Mouse (Mus musculus): ENCODE results near the gene Irf8.

Irf8 gene

GRCm38 (mm10) chr8:120738771-120739170 is 2.6 kb downstream of the Irf8 start:
- H3K4me1 ChIP-seq (replicated peaks; ENCODE audit: low read depth, low read length), result peaks cover 28% of the 10 kb centered on the region
- H3K4me3 ChIP-seq (replicated peaks; ENCODE audit: low read length), result no peak overlapping the region
- H3K36me3 ChIP-seq (ENCODE audit: insufficient read depth, low read length), result no peaks in the 10 kb centered on the region
- TF ChIP-seq NANOG (IDR thresholded peaks at IDR 0.05; ENCODE audit: borderline replicate concordance, low read length), result no peak
- no peak for TF ChIP-seq CTCF (conservative IDR thresholded peaks at IDR 0.05; ENCODE audit: low read length)
- no peak for TF ChIP-seq POU5F1 (IDR thresholded peaks at IDR 0.05; ENCODE audit: borderline replicate concordance, low read length)
- no peaks in the 10 kb centered on the region for H3K9me3 ChIP-seq (ENCODE audit: low read length)
- peaks cover 94% of the 10 kb centered on the region for H3K27me3 ChIP-seq (ENCODE audit: insufficient read depth, low read length)

- Histone ChIP-seq H3K9me3 (ENCODE audit: low read length) (no peaks in the 10 kb centered on the region), H3K4me3 (replicated peaks; ENCODE audit: low read length) (no peak overlapping the region), H3K36me3 (ENCODE audit: insufficient read depth, low read length) (no peaks in the 10 kb centered on the region), H3K4me1 (replicated peaks; ENCODE audit: low read depth, low read length) (peaks cover 35% of the 10 kb centered on the region), H3K27me3 (ENCODE audit: insufficient read depth, low read length) (peaks cover 93% of the 10 kb centered on the region)
- TF ChIP-seq POU5F1 (IDR thresholded peaks at IDR 0.05; ENCODE audit: borderline replicate concordance, low read length), result no peak
- no peak for TF ChIP-seq CTCF (conservative IDR thresholded peaks at IDR 0.05; ENCODE audit: low read length)
- TF ChIP-seq NANOG (IDR thresholded peaks at IDR 0.05; ENCODE audit: borderline replicate concordance, low read length), result no peak
These were observed 3.4 kb downstream of the Irf8 start for GRCm38 (mm10) chr8:120739526-120739925.

GRCm38 (mm10) chr8:120740579-120740978 is 4.4 kb downstream of the Irf8 start:
- Histone ChIP-seq H3K4me3 (replicated peaks; ENCODE audit: low read length) (no peak overlapping the region), H3K4me1 (replicated peaks; ENCODE audit: low read depth, low read length) (peaks cover 40% of the 10 kb centered on the region), H3K36me3 (ENCODE audit: insufficient read depth, low read length) (no peaks in the 10 kb centered on the region), H3K27me3 (ENCODE audit: insufficient read depth, low read length) (peaks cover 84% of the 10 kb centered on the region), H3K9me3 (ENCODE audit: low read length) (no peaks in the 10 kb centered on the region)
- TF ChIP-seq CTCF (conservative IDR thresholded peaks at IDR 0.05; ENCODE audit: low read length), result no peak
- no peak for TF ChIP-seq NANOG (IDR thresholded peaks at IDR 0.05; ENCODE audit: borderline replicate concordance, low read length)
- TF ChIP-seq POU5F1 (IDR thresholded peaks at IDR 0.05; ENCODE audit: borderline replicate concordance, low read length), result no peak

GRCm38 (mm10) chr8:120741001-120741400 is 4.8 kb downstream of the Irf8 start:
- H3K36me3 ChIP-seq (ENCODE audit: insufficient read depth, low read length), result no peaks in the 10 kb centered on the region

GRCm38 (mm10) chr8:120741815-120742530 is 5.8 kb downstream of the Irf8 start:
- Histone ChIP-seq H3K4me3 (replicated peaks; ENCODE audit: low read length) (no peak overlapping the region), H3K4me1 (replicated peaks; ENCODE audit: low read depth, low read length) (peaks cover 34% of the 10 kb centered on the region), H3K9me3 (ENCODE audit: low read length) (no peaks in the 10 kb centered on the region), H3K27me3 (ENCODE audit: insufficient read depth, low read length) (peaks cover 72% of the 10 kb centered on the region), H3K36me3 (ENCODE audit: insufficient read depth, low read length) (no peaks in the 10 kb centered on the region)
- TF ChIP-seq NANOG (IDR thresholded peaks at IDR 0.05; ENCODE audit: borderline replicate concordance, low read length) (no peak), CTCF (conservative IDR thresholded peaks at IDR 0.05; ENCODE audit: low read length) (no peak)

More at GRCm38 (mm10) chr8:120741001-120741400, 4.8 kb downstream of the Irf8 start:
- Histone ChIP-seq H3K9me3 (ENCODE audit: low read length) (no peaks in the 10 kb centered on the region), H3K4me3 (replicated peaks; ENCODE audit: low read length) (no peak overlapping the region), H3K4me1 (replicated peaks; ENCODE audit: low read depth, low read length) (peaks cover 41% of the 10 kb centered on the region), H3K27me3 (ENCODE audit: insufficient read depth, low read length) (peaks cover 80% of the 10 kb centered on the region)
- TF ChIP-seq CTCF (conservative IDR thresholded peaks at IDR 0.05; ENCODE audit: low read length), result no peak
- no peak for TF ChIP-seq POU5F1 (IDR thresholded peaks at IDR 0.05; ENCODE audit: borderline replicate concordance, low read length)
- no peak for TF ChIP-seq NANOG (IDR thresholded peaks at IDR 0.05; ENCODE audit: borderline replicate concordance, low read length)

GRCm38 (mm10) chr8:120743149-120743897 is 7.2 kb downstream of the Irf8 start:
- H3K27me3 ChIP-seq (ENCODE audit: insufficient read depth, low read length), result peaks cover 66% of the 10 kb centered on the region

GRCm38 (mm10) chr8:120743898-120744290 is 7.7 kb downstream of the Irf8 start:
- H3K36me3 ChIP-seq (ENCODE audit: insufficient read depth, low read length), result no peaks in the 10 kb centered on the region
- no peaks in the 10 kb centered on the region for H3K9me3 ChIP-seq (ENCODE audit: low read length)
- TF ChIP-seq NANOG (IDR thresholded peaks at IDR 0.05; ENCODE audit: borderline replicate concordance, low read length) (no peak), CTCF (conservative IDR thresholded peaks at IDR 0.05; ENCODE audit: low read length) (no peak), POU5F1 (IDR thresholded peaks at IDR 0.05; ENCODE audit: borderline replicate concordance, low read length) (no peak)
- H3K27me3 ChIP-seq (ENCODE audit: insufficient read depth, low read length), result peaks cover 64% of the 10 kb centered on the region
- no peak overlapping the region for H3K4me3 ChIP-seq (replicated peaks; ENCODE audit: low read length)
- peaks cover 31% of the 10 kb centered on the region for H3K4me1 ChIP-seq (replicated peaks; ENCODE audit: low read depth, low read length)

More at GRCm38 (mm10) chr8:120743149-120743897, 7.2 kb downstream of the Irf8 start:
- Histone ChIP-seq H3K4me3 (replicated peaks; ENCODE audit: low read length) (no peak overlapping the region), H3K36me3 (ENCODE audit: insufficient read depth, low read length) (no peaks in the 10 kb centered on the region), H3K9me3 (ENCODE audit: low read length) (no peaks in the 10 kb centered on the region), H3K4me1 (replicated peaks; ENCODE audit: low read depth, low read length) (peaks cover 31% of the 10 kb centered on the region)
- no peak for TF ChIP-seq POU5F1 (IDR thresholded peaks at IDR 0.05; ENCODE audit: borderline replicate concordance, low read length)
- TF ChIP-seq NANOG (IDR thresholded peaks at IDR 0.05; ENCODE audit: borderline replicate concordance, low read length), result no peak
- TF ChIP-seq CTCF (conservative IDR thresholded peaks at IDR 0.05; ENCODE audit: low read length), result no peak

- Histone ChIP-seq H3K4me3 (replicated peaks; ENCODE audit: low read length) (no peak overlapping the region), H3K27me3 (ENCODE audit: insufficient read depth, low read length) (peaks cover 58% of the 10 kb centered on the region), H3K4me1 (replicated peaks; ENCODE audit: low read depth, low read length) (peaks cover 31% of the 10 kb centered on the region), H3K9me3 (ENCODE audit: low read length) (no peaks in the 10 kb centered on the region), H3K36me3 (ENCODE audit: insufficient read depth, low read length) (no peaks in the 10 kb centered on the region)
- TF ChIP-seq NANOG (IDR thresholded peaks at IDR 0.05; ENCODE audit: borderline replicate concordance, low read length), result no peak
- TF ChIP-seq POU5F1 (IDR thresholded peaks at IDR 0.05; ENCODE audit: borderline replicate concordance, low read length), result no peak
- TF ChIP-seq CTCF (conservative IDR thresholded peaks at IDR 0.05; ENCODE audit: low read length), result no peak
These were observed 8.3 kb downstream of the Irf8 start for GRCm38 (mm10) chr8:120744448-120744847.
